Mouse (Mus musculus): ENCODE data around the gene Gm32717. TPM values are rescaled to one million over a fixed set of nuclear protein-coding genes. Genes with fewer than 3 reads are reported as not detected.
"Not testable (repeated sequence)": the region's sequence is repeated elsewhere in the genome, so short reads cannot be mapped to it uniquely, and the experiment has no call there.

Gm32717 gene
- under 1 TPM; 0.66 to 0.78 TPM for total RNA-seq (2021)
- long read RNA-seq, experiment 1 = 0 reads
- long read RNA-seq, experiment 2 = 0 reads

DNA sequence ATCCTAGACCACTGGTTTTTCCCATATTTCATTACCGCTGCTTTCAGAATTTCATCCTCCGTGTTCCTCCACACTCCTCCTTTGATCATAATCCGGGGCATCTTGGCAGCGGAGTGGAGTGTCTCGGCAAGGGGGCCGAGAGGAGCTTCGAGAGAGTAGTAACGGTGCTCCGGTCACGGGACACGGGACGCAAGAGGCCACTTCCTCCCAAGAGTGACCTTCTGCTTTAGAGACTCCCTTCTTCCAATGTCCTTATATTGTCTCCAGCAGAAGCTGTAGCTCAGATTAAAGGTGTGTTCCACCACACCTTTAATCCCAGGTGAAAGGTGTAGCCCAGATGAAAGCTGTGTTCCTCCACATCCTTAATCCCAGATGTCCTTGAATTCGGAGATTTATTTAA, at the start of gene Gm32717:
Gene Gm32717 (minus strand): TSS at position 101 of the 400 bp plus-strand sequence.
- DNase-seq (ENCODE audit: low spot score in 2 of 2) = not testable (repeated sequence)

DNA sequence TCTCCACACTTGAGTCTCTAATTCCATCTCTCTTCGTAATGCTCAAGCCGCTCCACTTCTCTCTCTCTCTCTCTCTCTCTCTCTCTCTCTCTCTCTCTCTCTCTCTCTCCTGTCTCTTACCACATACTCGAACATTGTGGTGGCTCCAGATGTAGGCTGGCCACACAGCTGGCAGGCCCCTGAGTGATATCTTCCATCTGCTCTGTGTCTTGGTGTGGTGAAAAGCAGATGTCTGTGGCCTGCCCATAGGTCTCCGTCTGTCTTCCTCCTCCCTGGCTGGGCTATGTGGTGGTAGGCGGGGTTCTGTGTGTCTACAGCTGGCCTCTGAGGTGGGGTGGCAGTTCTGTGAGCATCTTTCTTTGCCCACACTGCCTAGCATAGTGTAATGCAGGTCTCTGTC, 42.4 kb upstream of the Gm32717 start:
- not testable (repeated sequence) for DNase-seq (ENCODE audit: low spot score in 2 of 2)

DNA sequence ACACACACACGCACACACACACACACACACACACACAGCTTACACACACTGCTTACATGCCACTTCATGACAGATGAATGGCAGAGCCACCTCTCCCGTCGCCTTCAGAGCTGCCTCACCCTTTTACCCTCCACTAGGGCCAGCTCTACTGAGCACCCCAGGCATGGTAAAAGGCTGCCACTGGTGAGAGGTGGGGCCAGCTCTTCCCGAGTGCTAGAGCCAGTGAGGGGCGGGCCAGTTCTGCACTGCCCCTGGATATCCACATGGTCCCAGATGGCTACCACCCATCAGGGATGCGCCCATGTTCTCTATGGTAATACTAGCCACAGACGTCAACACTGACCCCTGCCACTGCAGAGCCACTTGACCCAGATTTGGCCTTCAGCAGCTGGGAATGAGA, 42.0 kb upstream of the Gm32717 start:
- not testable (repeated sequence) for DNase-seq (ENCODE audit: low spot score in 2 of 2)

DNA sequence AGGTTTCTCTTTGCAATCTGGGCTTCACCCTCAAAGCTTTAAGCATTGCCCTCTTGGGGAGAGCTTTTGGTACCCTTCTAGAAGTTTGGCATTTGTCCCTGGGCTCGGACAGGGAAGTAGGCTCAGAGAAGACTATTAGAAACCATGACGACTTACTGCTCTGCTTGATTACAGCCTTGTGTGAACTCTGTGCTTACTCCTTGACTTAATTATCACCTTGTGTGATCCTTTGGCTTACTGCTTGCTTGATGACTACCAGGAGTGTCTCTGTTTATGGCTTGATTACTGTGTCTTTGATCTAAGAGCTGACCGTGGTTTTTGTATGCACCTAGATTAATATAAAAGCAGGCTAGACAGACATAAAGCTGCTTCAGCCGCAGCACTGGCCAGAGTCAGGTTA, 37.5 kb upstream of the Gm32717 start:
- DNase-seq (ENCODE audit: low spot score in 2 of 2) = not testable (repeated sequence)

DNA sequence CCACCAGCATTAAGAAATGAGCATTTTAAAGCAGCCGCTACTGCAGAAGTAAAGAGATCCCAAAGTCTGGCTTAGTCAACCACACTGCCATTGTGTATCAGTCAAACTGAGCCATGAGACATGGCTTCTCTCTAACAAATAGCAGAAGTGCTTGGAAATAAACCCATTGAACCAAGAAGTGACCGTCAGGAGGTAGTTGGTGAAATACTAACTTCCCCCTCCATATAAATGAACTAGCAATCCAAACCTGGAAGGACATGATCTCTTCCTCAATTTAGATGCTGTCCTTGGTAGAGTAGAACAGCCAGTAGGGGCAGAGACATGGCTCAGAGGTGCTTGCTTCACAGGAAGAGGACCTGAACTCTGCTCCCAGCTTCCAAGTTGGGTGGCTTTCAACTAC, 30.8 kb upstream of the Gm32717 start:
- not testable (repeated sequence) for DNase-seq (ENCODE audit: low spot score in 2 of 2)

DNA sequence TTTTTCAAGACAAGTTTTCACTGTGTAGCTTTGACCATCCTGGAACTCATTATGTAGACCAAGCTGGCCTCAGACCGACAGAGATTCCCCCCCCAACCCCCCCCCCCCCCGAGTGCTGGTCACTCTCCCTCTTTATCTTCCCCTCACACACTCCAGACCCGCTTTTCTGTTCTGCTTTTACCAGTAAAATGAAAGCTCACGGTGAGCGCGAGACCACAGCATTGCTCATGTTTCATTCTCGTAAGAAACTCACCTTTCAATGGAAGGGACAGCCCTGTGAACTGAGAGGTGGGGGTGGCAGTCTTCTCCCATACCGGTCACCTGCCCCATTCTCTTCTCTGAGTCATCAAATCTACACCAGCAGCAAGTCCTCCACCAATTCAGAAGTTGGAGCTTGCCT, 28.2 kb upstream of the Gm32717 start:
- DNase-seq (ENCODE audit: low spot score in 2 of 2) = not testable (repeated sequence)

DNA sequence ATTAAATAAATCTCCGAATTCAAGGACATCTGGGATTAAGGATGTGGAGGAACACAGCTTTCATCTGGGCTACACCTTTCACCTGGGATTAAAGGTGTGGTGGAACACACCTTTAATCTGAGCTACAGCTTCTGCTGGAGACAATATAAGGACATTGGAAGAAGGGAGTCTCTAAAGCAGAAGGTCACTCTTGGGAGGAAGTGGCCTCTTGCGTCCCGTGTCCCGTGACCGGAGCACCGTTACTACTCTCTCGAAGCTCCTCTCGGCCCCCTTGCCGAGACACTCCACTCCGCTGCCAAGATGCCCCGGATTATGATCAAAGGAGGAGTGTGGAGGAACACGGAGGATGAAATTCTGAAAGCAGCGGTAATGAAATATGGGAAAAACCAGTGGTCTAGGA, 17.8 kb upstream of the Gm32717 start, which contains the start of gene Gm32802:
Gene Gm32802 (plus strand): TSS at position 301 of the 400 bp plus-strand sequence.
- DNase-seq (ENCODE audit: low spot score in 2 of 2) = not testable (repeated sequence)

DNA sequence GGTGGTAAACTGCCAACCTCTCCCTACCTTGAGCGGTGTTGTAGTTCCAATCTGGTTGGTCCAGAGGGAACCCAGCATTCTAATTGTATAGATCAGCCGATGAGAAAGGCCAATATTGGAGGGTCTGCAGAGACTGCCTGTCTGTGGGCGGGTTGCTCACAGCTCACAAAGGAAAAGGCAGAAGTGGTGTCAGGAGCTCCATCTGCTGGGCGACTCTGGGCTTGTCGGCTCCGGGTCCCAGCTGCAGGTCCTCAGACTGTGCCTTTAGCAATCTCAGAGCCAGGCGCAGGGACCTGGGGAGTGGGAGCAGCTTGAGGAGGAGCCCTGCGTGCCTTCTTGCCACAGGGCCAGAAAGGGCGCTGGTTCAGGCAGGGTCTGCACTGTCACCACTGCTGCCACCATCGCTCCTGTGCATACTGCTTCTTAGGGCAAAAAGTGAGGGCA, 10.3 kb upstream of the Gm32717 start:
- peak in 1 of 2 experiments; percentile 16 for DNase-seq (ENCODE audit: low spot score in 2 of 2)

DNA sequence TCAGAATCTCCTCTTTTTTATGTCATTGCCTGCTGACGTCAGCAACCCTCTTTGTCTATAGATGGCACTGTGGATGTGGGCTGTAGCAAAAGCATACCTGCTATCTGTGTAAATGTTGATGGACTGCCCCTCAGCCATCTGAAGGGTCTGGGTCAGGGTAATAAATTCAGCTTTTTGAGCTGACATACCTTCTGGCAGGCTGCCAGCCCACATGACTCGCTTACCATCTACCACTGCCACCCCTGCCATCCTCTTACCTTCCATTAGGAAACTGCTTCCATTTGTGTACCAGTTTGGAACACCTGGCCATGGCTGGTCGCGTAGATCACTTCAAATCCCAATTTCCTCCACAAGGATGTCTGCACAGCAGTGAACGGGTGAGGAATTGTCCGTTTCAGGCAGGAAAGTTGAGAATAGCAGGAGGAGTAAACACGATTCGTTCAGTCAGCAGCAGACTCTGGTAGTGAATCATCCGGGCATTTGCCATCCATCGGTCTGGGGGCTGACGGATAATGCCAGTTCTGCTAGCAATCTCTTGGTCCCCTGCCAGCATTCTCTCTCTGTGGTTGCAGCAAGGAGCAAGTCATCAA, 8.5 kb upstream of the Gm32717 start:
- DNase-seq (ENCODE audit: low spot score in 2 of 2) = not testable (repeated sequence)

DNA sequence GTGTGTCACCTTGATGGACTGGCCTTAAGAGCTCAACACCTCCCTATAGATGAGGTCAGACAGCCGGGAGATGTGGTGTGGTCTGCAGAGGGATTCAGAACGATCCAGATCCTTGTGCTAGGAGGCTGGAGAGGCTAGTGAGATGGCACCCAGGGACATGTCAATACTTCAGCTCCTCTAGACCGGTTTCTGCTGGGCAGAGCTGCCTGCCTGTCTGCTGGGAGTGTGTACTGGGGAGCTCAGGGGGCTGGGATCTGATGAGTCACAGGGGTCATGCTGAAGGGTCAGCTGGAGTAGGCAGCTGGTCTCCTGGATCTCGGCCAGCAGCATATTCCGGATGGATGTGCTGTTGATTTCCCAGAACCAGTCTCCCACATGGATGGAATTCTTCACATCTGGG, 8.0 kb downstream of the Gm32717 start:
- DNase-seq (ENCODE audit: low spot score in 2 of 2) = not testable (repeated sequence)

DNA sequence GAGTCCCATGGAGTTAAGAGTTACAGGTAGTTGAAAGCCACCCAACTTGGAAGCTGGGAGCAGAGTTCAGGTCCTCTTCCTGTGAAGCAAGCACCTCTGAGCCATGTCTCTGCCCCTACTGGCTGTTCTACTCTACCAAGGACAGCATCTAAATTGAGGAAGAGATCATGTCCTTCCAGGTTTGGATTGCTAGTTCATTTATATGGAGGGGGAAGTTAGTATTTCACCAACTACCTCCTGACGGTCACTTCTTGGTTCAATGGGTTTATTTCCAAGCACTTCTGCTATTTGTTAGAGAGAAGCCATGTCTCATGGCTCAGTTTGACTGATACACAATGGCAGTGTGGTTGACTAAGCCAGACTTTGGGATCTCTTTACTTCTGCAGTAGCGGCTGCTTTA, 13.0 kb downstream of the Gm32717 start:
- DNase-seq (ENCODE audit: low spot score in 2 of 2) = not testable (repeated sequence)

DNA sequence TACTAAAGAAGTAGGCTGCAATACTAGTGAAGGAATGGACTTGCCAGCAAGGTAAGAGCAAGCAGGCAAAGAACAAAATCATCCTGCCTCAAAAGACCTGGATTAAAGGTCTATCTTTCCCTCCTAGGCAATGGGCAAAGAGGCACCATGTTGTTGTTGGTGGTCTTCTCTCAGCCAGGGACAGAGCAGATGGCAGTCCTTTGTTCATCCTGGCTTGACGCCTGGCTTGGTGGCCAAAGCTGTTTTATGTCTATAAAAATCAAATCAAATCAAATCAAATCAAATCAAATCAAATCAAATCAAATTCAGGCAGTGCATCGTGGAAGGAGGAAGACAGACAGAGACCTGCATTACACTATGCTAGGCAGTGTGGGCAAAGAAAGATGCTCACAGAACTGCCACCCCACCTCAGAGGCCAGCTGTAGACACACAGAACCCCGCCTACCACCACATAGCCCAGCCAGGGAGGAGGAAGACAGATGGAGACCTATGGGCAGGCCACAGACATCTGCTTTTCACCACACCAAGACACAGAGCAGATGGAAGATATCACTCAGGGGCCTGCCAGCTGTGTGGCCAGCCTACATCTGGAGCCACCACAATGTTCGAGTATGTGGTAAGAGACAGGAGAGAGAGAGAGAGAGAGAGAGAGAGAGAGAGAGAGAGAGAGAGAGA, 24.7 kb downstream of the Gm32717 start:
- not testable (repeated sequence) for DNase-seq (ENCODE audit: low spot score in 2 of 2)

DNA sequence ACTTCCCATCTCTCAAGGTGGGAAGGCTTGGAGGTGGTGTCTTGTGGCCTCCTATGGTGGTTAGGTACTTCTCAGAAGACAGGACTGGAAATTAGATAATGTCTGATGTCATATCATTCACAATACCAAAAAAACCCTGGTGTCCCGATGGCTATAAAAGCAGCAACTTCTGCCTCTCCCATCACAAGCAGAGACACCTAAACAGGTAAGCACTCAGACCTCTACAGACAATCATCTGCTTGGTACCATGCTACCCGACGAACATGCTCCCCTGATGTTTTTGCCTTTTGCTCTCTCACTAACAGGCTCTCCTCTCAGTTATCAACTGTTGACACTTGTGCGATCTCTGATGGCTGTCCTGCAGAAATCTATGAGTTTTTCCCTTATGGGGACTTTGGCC, 35.9 kb downstream of the Gm32717 start, which contains the start of gene Il22:
Gene Il22 (plus strand): TSS at position 301 of the 400 bp plus-strand sequence.
- no peak for DNase-seq (ENCODE audit: low spot score in 2 of 2)

DNA sequence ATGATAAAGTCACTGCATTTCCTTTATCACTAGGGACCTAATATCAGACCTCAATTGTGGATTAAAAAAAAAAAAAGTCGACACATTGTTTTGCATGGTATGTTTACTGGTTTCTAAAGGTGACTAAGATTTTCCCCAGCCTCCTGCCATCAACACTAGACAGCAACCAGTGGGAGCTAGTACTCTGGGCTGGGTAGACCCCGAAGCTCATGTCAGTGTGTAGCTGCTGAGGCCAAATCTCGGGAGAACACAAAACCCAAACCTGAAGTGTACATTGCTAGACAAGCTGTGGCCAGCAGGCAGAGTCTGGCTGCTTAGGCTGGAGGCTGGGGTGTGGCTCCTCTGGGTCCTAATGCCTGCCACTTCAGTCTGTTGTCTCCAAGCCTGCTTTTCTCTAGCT, 45.4 kb downstream of the Gm32717 start:
- DNase-seq (ENCODE audit: low spot score in 2 of 2) = not testable (repeated sequence)

Other genes starting within 250 kb of the Gm32717 start
- gene Mdm1, start 99.0 kb downstream of the Gm32717 start, total RNA-seq (2021) = 1 to 10 TPM; 7.6 to 9.6 TPM
- gene Il22, start 35.8 kb downstream of the Gm32717 start, total RNA-seq (2021) = not detected
- gene Gm32802, start 17.9 kb upstream of the Gm32717 start, total RNA-seq (2021) = under 1 TPM; 0.66 to 0.78 TPM
- not detected for gene Iltifb, start 54.3 kb upstream of the Gm32717 start, total RNA-seq (2021)
- gene Gm9040, start 86.2 kb upstream of the Gm32717 start, total RNA-seq (2021) = not detected
- gene Gm9044, start 91.6 kb upstream of the Gm32717 start, total RNA-seq (2021) = not detected
- not detected for gene Gm9045, start 97.1 kb upstream of the Gm32717 start, total RNA-seq (2021)
- gene Gm9046, start 102.5 kb upstream of the Gm32717 start, total RNA-seq (2021) = not detected
- gene Gm9048, start 107.9 kb upstream of the Gm32717 start, total RNA-seq (2021) = not detected
- gene Gm9049, start 113.3 kb upstream of the Gm32717 start, total RNA-seq (2021) = not detected
- gene Ifng, start 200.3 kb upstream of the Gm32717 start, total RNA-seq (2021) = not detected